Mouse (Mus musculus) embryonic facial prominence, embryonic 12.5 days (tissue): ENCODE measurements around the gene Hsd17b7. TPM values are rescaled to one million over a fixed set of nuclear protein-coding genes. Genes with fewer than 3 reads are reported as not detected.

Experiments
- ATAC-seq: fragments of 200-750 bp; cut with Nextera tagmentation; 2 replicates; pipeline ENCODE4 v1.8.0; 2017; ENCODE audit not compliant: insufficient number of reproducible peaks, insufficient read depth, low FRiP score, low TSS enrichment
- H3K27ac ChIP-seq: fragments of 300-500 bp; sonication (generic); 2 replicates; pipeline ENCODE4 v1.5.1; 2016; ENCODE audit warnings: mild to moderate bottlenecking
- H3K27me3 ChIP-seq: fragments of 300-500 bp; sonication (generic); 2 replicates; pipeline ENCODE4 v1.6.1; 2016; ENCODE audit warnings: mild to moderate bottlenecking, moderate library complexity
- H3K36me3 ChIP-seq: fragments of 300-500 bp; sonication (generic); 2 replicates; pipeline ENCODE4 v1.6.1; 2016; ENCODE audit warnings: mild to moderate bottlenecking
- H3K4me1 ChIP-seq: fragments of 300-500 bp; sonication (generic); 2 replicates; pipeline ENCODE4 v1.6.1; 2016
- H3K4me2 ChIP-seq: fragments of 300-500 bp; sonication (generic); replicated peaks from 2 replicates; pipeline ENCODE4 v1.6.1; 2016; ENCODE audit warnings: mild to moderate bottlenecking, moderate library complexity
- H3K4me3 ChIP-seq: fragments of 300-500 bp; sonication (generic); 2 replicates; pipeline ENCODE4 v1.5.1; 2016; ENCODE audit warnings: mild to moderate bottlenecking
- H3K9ac ChIP-seq: fragments of 300-500 bp; sonication (generic); 2 replicates; pipeline ENCODE4 v1.6.1; 2016; ENCODE audit warnings: mild to moderate bottlenecking, moderate library complexity
- H3K9me3 ChIP-seq: fragments of 300-500 bp; sonication (generic); 2 replicates; pipeline ENCODE4 v1.6.1; 2016; ENCODE audit warnings: mild to moderate bottlenecking, moderate library complexity
- WGBS: fragments of 180-500 bp; shearing (Covaris S2); methylation state at CpG from one replicate; pipeline ENCODE4 v1.1.7; 2016; 5-methylcytosine and 5-hydroxymethylcytosine counted together
- polyA plus RNA-seq: library from polyadenylated mRNA; unstranded; fragments of >200 nt; fragmentation: Nextera tagmentation; extraction: Ambion mirVana; gene quantifications from 2 replicates; pipeline ENCODE4 v1.2.1, GENCODE M21; 2016

Hsd17b7 gene
- polyA plus RNA-seq, 1 experiment from 2014 or later, result 23.8 TPM

GRCm38 (mm10) chr1:169934005-169934725 is 34.9 kb downstream of the Hsd17b7 start:
- no peaks in the 10 kb centered on the region for H3K36me3 ChIP-seq
- H3K9me3 ChIP-seq, result no peaks in the 10 kb centered on the region
- H3K4me1 ChIP-seq, result peaks cover 4% of the 10 kb centered on the region; the same call in 1 of the 2 replicates
- no peak overlapping the region for H3K27ac ChIP-seq
- peaks cover 1% of the 10 kb centered on the region; the same call in 1 of the 2 replicates for H3K27me3 ChIP-seq
- peak overlapping the region; percentile 29 for H3K4me2 ChIP-seq
- no peak overlapping the region for H3K9ac ChIP-seq
- H3K4me3 ChIP-seq, result no peak overlapping the region
- ATAC-seq, result no peak
- 52% methylated on average over 16 of the region's 16 CpGs for WGBS

- Histone ChIP-seq H3K9ac (no peak overlapping the region), H3K4me2 (no peak overlapping the region), H3K9me3 (no peaks in the 10 kb centered on the region), H3K4me1 (peaks cover 4% of the 10 kb centered on the region; the same call in 1 of the 2 replicates), H3K27me3 (peaks cover 3% of the 10 kb centered on the region; the same call in 1 of the 2 replicates), H3K27ac (no peak overlapping the region), H3K4me3 (no peak overlapping the region), H3K36me3 (no peaks in the 10 kb centered on the region)
- WGBS, result 68% methylated on average over 7 of the region's 7 CpGs
- no peak for ATAC-seq
Measured at GRCm38 (mm10) chr1:169932122-169932746, 36.8 kb downstream of the Hsd17b7 start.

- H3K27me3 ChIP-seq, result peaks cover 3% of the 10 kb centered on the region; the same call in 1 of the 2 replicates
- no peak overlapping the region for H3K4me2 ChIP-seq
- H3K9ac ChIP-seq, result no peak overlapping the region
- H3K9me3 ChIP-seq, result no peaks in the 10 kb centered on the region
- H3K36me3 ChIP-seq, result no peaks in the 10 kb centered on the region
- H3K4me3 ChIP-seq, result no peak overlapping the region
- peaks cover 4% of the 10 kb centered on the region; the same call in 1 of the 2 replicates for H3K4me1 ChIP-seq
- WGBS, result 81% methylated on average over 7 of the region's 7 CpGs
- no peak overlapping the region for H3K27ac ChIP-seq
- ATAC-seq, result no peak
Measured at GRCm38 (mm10) chr1:169931698-169932097, 37.3 kb downstream of the Hsd17b7 start.

- no peak within 1 kb of the TSS for H3K9ac ChIP-seq
- H3K36me3 ChIP-seq, result no peaks in the 10 kb centered on the region
- no peaks in the 10 kb centered on the region for H3K4me1 ChIP-seq
- H3K27me3 ChIP-seq, result peaks cover 3% of the 10 kb centered on the region; the same call in 1 of the 2 replicates
- no peak within 1 kb of the TSS for H3K27ac ChIP-seq
- no peaks in the 10 kb centered on the region for H3K9me3 ChIP-seq
- H3K4me2 ChIP-seq, result peak within 1 kb of the TSS; percentile 35
- H3K4me3 ChIP-seq, result no peak within 1 kb of the TSS
- ATAC-seq, result no peak
- WGBS, result 22% methylated on average over 12 of the region's 12 CpGs
Measured at GRCm38 (mm10) chr1:169928454-169928971, 40.5 kb downstream of the Hsd17b7 start, which contains the start of gene Ccdc190. Gene Ccdc190, plus strand, starts transcription at chr1:169928648.

- Histone ChIP-seq H3K27me3 (peaks cover 3% of the 10 kb centered on the region; the same call in 1 of the 2 replicates), H3K36me3 (no peaks in the 10 kb centered on the region), H3K4me3 (no peak overlapping the region), H3K9ac (no peak overlapping the region), H3K9me3 (no peaks in the 10 kb centered on the region), H3K27ac (no peak overlapping the region), H3K4me2 (no peak overlapping the region; the same call in 1 of the 2 replicates), H3K4me1 (no peaks in the 10 kb centered on the region)
- 58% methylated on average over 8 of the region's 8 CpGs for WGBS
- no peak for ATAC-seq
Measured at GRCm38 (mm10) chr1:169927753-169928369, 41.2 kb downstream of the Hsd17b7 start.

- Histone ChIP-seq H3K9ac (no peak overlapping the region), H3K4me1 (no peaks in the 10 kb centered on the region), H3K4me3 (no peak overlapping the region), H3K4me2 (no peak overlapping the region), H3K9me3 (no peaks in the 10 kb centered on the region), H3K27ac (no peak overlapping the region), H3K27me3 (peaks cover 3% of the 10 kb centered on the region; the same call in 1 of the 2 replicates), H3K36me3 (no peaks in the 10 kb centered on the region)
- no peak for ATAC-seq
- WGBS, result 85% methylated on average over 2 of the region's 2 CpGs
Measured at GRCm38 (mm10) chr1:169924567-169924966, 44.5 kb downstream of the Hsd17b7 start.

GRCm38 (mm10) chr1:169921710-169922211 is 47.3 kb downstream of the Hsd17b7 start:
- no peaks in the 10 kb centered on the region for H3K36me3 ChIP-seq
- WGBS, result 13% methylated on average over 8 of the region's 8 CpGs
- ATAC-seq, result no peak
- no peak overlapping the region for H3K9ac ChIP-seq
- H3K4me3 ChIP-seq, result no peak overlapping the region
- no peak overlapping the region for H3K27ac ChIP-seq
- H3K4me1 ChIP-seq, result peaks cover 5% of the 10 kb centered on the region; the same call in 1 of the 2 replicates
- no peaks in the 10 kb centered on the region for H3K9me3 ChIP-seq
- peak overlapping the region; percentile 25 for H3K4me2 ChIP-seq
- no peaks in the 10 kb centered on the region for H3K27me3 ChIP-seq

GRCm38 (mm10) chr1:169919211-169919610 is 49.8 kb downstream of the Hsd17b7 start:
- 2% methylated on average over 11 of the region's 11 CpGs for WGBS
- no peak overlapping the region for H3K9ac ChIP-seq
- peaks cover 7% of the 10 kb centered on the region; the same call in 1 of the 2 replicates for H3K4me1 ChIP-seq
- H3K4me3 ChIP-seq, result no peak overlapping the region
- peak overlapping the region; percentile 20; the same call in 1 of the 2 replicates for H3K4me2 ChIP-seq
- peak; percentile 10; the same call in 1 of the 2 replicates for ATAC-seq
- no peaks in the 10 kb centered on the region for H3K27me3 ChIP-seq
- H3K36me3 ChIP-seq, result no peaks in the 10 kb centered on the region
- no peaks in the 10 kb centered on the region for H3K9me3 ChIP-seq
- no peak overlapping the region for H3K27ac ChIP-seq

- no peaks in the 10 kb centered on the region for H3K27me3 ChIP-seq
- H3K36me3 ChIP-seq, result no peaks in the 10 kb centered on the region
- whole genome bisulfite sequencing, result 30% methylated on average over 4 of the region's 4 CpGs
- no peak overlapping the region for H3K9ac ChIP-seq
- no peak overlapping the region for H3K27ac ChIP-seq
- ATAC-seq, result no peak; the same call in 1 of the 2 replicates
- H3K4me2 ChIP-seq, result no peak overlapping the region
- H3K4me1 ChIP-seq, result peaks cover 10% of the 10 kb centered on the region; the same call in 1 of the 2 replicates
- H3K4me3 ChIP-seq, result no peak overlapping the region
- no peaks in the 10 kb centered on the region for H3K9me3 ChIP-seq
Measured at GRCm38 (mm10) chr1:169917998-169918397, 51.0 kb downstream of the Hsd17b7 start.

- Histone ChIP-seq H3K4me3 (no peak overlapping the region), H3K27ac (0 out of 2 replicates have a peak overlapping the region, but pooled peaks have one; percentile 17), H3K9me3 (no peaks in the 10 kb centered on the region), H3K36me3 (no peaks in the 10 kb centered on the region), H3K4me1 (peaks cover 12% of the 10 kb centered on the region; the same call in 1 of the 2 replicates), H3K27me3 (no peaks in the 10 kb centered on the region), H3K9ac (no peak overlapping the region), H3K4me2 (no peak overlapping the region)
- ATAC-seq, result no peak
- WGBS, result 62% methylated on average over 9 of the region's 9 CpGs
Measured at GRCm38 (mm10) chr1:169917115-169917796, 51.8 kb downstream of the Hsd17b7 start.

GRCm38 (mm10) chr1:169916659-169917058 is 52.4 kb downstream of the Hsd17b7 start:
- Histone ChIP-seq H3K4me2 (no peak overlapping the region), H3K9ac (no peak overlapping the region), H3K27me3 (no peaks in the 10 kb centered on the region), H3K4me1 (peaks cover 13% of the 10 kb centered on the region; the same call in 1 of the 2 replicates), H3K9me3 (no peaks in the 10 kb centered on the region), H3K4me3 (no peak overlapping the region), H3K27ac (no peak overlapping the region), H3K36me3 (no peaks in the 10 kb centered on the region)
- ATAC-seq, result no peak; the same call in 1 of the 2 replicates
- 39% methylated on average over 7 of the region's 7 CpGs for WGBS
